Mouse (Mus musculus) liver (tissue): ENCODE measurements around the gene Cdk4.

ENCODE experiments used
- DNase-seq: peaks from one replicate; pipeline ENCODE4 v3.0.0-alpha.2; 2020; ENCODE audit warnings: mixed read lengths

Gene Cdk4

DNA sequence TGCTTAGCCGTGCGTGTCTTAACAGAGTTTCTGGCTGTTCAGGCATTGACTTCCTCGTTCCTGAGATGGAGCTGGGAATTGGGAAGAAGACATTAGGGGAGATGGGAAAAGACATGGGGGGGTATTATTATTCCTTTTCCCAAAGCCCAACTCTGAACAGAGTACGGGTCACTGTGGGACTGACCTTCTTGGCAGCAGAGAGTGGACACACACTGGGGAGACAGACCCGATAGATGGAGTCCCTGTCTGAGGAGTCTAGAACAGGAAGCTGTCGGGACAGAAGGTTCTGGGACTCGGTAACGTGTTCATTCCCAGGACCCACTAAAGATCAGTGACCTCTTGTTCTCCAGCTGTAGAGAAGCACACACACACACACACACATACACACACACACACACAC lies 12.3 kb downstream of the Cdk4 start:
- DNase-seq: no peak

DNA sequence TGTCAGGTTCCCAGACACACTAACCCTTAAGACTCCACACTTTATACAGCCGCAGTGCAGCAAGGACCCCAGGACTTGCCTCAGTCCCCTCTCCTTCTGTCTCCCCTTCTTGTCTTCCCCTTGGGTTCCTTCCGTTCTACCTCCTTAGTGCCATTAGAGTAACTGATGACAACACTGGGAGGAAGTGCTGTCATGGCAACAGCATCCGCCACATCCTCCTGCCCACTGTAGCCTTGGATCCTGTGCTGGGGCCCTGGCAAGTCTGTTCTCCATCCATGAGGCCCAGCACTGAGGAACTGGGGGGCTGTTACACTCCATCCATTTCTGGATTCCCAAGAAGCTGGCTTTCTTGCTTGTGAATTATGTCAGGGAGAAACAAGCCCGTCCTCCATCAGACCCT lies 12.7 kb downstream of the Cdk4 start:
- DNase-seq: no peak

DNA sequence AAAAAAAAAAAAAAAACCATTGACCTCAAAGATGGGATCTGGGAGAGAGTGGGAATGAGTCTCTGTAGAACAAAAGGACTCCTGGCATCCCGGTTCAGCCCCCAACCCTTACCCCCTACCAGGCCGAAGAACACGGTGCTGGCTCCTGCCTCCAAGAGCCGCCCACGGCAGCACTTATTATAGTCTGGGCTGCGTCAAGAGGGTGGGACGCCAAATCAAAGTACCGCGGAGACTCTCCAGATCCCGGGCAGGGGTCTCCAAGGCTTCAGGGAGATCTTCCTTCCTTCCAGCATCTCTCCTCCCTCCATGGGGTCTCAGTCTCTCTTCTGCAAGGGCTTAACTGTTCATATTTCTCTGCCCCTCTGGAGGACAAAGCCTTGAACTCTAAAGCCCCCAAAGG lies 14.2 kb downstream of the Cdk4 start:
- DNase-seq: no peak

DNA sequence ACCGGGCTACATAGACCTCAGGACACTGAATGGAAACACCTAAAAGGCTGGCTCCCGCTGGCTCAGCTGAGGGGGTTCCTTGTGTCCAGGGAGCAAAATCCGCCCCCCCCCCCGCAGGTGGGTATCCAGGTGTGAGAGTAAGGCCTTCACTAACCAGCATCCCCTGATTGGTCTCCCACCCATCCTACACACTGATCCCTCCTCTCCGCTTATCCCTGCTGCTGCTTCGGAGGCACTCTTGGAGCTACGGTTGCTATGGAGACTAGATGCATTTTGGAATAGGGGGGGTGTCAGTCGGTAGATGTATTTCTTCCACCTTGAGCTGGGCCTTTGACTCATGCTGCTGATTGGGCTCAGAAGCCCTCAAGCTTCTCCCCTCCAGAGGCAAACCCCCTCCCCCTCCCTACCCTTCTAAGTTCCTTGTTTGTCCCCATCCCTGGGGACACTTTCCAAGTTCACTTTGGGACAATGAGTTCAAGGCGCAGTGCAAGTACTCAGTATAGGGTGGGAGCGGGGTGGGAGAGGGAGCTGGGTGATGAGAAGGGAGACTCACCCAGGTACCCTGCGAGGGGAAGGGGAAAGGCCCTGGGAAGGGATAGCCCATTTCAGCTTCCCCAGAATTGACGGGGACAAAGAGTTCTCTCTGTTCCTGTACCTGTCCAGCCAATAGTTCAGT lies 14.8 kb downstream of the Cdk4 start:
- DNase-seq: no peak

DNA sequence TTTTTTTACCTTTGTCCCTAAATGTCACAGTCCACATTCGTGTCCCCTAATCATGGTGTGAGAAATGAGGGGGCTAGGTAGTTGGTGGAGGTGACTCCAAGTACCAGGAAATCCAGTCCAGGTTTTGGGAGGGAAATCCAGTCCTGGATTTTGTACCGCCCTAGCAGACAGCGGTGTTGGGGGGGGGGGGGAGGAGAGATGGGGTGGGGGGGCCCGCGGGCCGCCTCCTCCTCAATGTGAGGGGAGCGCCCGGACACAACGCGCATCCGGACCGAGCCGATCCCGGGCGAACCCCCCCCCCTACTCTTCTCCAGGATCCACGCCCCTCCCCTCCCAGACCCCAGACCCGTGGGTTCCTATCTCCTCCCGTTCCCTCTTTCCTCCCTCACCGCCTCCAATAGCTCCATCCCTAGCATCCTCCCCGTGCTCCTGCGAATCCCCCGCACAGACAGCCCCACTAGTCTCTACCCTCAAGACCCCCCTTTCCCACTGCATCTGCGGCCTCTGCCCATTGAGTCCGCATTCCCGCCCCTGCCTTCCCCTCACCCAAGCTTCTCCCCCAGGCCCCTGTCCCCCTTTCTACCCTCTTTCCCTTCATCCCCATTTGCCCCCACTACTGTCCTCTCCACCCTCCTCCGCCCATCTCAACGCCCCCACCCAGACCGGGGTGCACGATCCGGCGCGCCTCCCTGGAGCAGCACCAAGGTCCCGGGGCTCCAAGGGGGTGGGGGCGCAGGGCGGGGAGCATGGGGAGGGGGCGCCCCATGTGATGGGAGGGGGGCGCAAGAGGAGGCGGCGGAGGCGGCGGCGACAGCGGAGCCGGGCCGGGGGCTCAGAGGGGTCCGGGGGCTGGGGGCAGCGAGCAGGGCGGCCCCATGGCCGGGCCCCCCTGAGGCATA lies 15.6 kb downstream of the Cdk4 start:
- DNase-seq: peak; percentile 4

DNA sequence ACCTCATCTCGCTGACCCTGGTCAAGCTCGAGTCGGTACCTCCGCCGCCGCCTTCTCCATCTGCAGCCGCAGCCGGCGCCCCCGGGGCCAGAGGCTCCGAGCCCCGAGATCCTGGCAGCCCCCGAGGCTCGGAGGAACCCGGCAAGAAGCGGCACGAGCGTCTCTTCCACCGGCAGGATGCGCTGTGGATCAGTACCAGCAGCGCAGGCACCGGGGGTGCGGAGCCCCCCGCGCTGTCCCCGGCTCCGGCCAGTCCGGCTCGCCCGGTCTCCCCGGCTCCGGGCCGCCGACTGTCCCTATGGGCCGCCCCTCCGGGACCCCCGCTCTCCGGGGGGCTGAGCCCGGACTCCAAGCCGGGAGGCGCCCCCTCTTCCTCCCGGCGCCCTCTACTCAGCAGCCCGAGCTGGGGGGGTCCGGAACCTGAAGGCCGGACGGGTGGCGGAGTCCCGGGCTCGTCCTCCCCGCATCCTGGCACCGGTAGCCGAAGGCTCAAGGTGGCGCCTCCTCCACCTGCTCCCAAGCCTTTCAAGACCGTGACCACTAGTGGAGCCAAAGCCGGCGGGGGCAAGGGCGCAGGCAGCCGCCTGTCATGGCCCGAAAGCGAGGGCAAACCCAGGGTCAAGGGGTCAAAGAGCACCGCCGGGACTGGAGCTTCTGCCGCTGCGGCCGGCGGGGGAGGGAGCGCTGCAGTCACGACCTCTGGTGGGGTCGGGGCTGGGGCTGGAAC lies 16.5 kb downstream of the Cdk4 start:
- DNase-seq: peak; percentile 27

DNA sequence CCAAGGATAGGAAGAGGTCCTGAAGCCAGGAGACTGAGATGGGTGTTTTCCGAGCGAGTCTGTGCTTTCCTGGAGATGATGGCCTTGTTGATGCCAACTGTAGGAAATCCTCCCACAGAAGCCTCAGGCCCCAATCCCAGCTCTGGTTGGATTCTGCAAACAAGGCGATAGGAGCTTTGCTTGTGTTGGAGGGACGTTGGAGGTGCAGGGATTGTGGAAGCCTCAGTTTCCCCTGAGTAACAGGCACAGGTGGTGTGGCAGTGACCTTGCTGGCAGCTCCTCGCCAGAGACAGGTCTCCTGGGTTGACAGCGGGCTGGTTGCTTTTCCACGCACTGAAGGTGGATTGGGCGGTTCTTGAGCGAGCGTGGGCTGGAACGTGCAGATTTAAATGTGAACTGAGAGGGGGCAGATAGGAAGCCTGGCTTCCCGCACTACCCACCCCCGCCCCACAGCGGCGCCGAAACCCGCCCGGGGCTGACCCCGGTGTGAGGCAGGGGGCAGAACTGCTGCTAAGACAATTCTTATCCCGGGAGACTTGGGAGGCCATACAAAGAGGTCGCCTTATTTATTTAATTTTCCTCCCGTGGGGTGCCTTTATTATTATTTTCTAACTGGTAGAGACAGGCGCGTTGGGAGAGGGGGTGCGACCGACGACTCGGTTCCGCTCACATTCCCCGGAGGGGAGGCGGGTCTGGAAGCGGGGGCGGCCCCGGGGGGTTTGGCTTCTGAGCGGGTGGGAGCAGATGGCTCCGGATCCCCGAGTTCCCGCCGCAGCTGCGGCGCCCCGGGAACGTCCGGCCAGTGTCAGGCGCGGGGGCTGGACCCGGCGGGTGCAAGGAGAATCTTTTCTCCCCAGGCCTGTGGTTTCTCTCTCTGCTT lies 17.8 kb downstream of the Cdk4 start:
- DNase-seq: no peak

DNA sequence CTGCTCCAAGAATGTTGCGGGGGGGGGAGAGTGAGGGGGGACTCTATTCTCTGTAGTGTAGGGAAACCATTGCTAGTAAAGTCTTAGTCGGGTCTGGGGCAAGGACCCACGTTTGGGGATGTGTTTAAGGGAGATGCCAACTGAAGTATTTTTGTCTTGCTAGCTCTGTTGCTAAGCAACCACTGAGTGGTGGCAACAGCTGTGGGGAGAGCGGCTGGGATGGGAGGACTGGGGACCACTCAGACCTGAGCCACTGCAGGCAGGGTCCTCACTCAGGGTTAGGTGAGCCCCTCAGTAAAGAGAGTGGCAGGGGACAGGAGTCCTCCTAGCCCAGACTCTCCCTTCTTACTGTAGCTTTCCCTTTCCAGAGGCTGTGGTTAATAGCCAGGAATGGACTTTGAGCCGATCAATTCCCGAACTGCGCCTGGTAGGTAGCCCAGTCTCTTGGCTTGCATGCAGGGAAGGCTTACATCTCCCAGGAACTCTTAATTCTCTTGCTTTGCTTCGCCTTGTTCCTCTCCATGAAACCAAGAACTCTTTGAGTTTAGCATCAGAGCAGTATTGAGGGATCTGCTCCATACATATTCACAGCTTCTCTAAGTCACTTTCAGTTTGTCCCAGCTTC lies 18.8 kb downstream of the Cdk4 start:
- no peak for DNase-seq

DNA sequence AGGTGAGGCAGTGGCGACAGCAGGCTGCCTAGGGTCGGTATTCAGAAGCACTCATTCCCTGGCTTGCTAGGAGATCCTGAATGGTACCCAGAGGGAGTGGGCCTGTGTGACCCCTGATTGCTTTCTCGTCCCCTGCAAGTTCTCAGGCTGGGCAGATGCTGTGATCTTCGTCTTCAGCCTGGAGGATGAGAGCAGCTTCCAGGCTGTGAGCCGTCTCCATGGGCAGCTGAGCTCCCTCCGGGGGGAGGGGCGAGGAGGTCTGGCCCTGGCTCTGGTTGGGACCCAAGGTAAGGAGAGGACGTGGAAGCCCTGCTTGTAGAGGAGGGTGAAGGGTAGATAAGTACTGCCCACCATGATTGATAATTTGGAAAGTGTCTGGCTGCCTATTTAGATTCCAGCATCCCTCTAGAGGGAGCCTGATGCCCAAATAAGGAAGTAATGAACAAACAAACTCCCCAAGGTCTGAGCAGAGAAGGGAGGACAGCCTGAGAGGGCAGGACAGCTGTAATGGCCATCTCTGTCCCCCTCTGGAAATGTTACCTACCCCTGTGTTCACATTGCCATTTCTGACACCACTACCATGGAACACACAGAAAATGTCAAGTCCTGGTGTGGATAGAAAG lies 20.1 kb downstream of the Cdk4 start:
- DNase-seq: no peak

DNA sequence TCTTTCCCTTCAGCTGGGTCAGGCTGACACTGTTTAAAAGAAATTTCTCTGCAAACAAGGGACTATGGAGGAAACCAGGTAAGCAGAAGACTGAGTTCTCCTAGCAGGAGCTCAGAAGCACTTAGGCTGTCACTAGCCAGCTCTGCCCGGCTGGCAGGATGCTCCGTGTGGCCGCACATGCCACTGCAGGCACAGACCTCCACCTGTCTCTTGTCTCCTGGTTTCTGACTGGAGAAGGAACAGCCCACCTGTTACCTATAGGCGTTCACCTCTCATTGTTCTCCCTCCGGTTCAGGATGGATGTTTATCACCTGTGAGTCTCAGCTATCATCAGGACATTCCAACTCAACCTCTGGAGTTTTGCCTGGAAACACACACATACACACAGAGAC lies 20.6 kb downstream of the Cdk4 start:
- DNase-seq: no peak

DNA sequence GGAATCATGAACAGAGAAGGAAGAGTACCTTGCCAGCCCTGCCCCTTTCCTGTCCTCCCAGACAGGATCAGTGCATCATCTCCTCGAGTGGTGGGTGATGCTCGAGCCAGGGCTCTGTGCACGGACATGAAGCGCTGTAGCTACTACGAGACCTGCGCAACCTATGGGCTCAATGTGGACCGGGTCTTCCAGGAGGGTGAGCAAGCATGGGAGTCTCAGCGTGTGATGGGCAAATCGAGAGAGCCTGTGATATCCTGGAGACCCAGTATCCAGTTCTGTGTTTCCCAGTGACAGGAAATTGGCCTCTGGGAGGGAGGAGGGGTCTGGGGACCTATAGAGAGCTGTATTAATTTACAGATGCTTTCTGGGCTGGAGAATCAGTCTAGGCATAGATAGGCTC lies 21.7 kb downstream of the Cdk4 start:
- no peak for DNase-seq

DNA sequence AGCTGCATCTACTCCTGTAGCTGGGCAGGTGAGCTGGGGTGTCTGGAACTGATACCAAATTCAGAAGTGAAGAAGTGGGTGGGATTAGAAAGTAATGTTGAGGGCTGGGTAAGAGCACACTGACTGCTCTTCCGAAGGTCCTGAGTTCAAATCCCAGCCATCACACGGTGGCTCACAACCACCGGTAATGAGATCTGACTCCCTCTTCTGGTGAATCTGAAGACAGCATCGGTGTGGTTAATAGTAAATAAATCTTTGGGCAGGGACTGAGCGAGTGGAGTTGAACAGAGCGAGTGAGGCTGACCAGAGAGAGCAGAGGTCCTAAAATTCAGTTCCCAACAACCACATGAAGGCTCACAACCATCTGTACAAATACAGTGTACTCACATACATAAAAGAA lies 22.3 kb downstream of the Cdk4 start:
- no peak for DNase-seq

DNA sequence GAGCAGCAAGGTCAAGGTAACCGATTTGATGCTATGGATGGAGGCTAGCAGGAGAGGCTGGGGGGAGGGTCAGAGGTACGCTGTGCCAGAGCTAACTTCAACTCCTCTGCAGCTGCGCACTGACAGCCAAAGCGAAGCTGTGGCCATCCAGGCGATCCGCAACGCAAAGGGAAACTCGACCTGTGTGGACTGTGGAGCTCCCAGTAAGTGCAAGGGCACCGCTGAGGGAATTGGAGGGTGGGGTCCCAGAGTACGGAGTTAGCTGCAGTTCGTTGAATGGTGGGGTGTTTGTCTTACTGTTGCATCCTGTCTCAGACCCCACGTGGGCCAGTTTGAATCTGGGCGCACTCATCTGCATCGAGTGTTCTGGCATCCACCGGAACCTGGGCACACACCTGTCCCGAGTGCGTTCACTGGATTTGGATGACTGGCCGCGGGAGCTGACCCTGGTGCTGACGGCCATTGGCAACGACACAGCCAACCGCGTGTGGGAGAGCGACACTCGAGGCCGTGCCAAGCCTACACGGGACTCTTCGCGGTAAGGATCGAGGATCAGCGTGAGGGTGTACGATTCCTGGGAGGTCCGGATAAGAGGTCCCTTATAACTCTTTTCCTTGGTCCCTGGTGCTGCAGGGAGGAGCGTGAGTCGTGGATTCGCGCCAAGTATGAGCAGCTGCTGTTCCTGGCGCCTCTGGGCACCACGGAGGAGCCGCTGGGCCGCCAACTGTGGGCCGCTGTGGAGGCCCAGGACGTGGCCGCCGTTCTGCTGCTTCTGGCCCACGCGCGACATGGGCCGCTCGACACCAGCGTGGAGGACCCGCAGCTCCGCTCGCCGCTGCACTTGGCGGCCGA lies 27.5 kb downstream of the Cdk4 start:
- DNase-seq: no peak

DNA sequence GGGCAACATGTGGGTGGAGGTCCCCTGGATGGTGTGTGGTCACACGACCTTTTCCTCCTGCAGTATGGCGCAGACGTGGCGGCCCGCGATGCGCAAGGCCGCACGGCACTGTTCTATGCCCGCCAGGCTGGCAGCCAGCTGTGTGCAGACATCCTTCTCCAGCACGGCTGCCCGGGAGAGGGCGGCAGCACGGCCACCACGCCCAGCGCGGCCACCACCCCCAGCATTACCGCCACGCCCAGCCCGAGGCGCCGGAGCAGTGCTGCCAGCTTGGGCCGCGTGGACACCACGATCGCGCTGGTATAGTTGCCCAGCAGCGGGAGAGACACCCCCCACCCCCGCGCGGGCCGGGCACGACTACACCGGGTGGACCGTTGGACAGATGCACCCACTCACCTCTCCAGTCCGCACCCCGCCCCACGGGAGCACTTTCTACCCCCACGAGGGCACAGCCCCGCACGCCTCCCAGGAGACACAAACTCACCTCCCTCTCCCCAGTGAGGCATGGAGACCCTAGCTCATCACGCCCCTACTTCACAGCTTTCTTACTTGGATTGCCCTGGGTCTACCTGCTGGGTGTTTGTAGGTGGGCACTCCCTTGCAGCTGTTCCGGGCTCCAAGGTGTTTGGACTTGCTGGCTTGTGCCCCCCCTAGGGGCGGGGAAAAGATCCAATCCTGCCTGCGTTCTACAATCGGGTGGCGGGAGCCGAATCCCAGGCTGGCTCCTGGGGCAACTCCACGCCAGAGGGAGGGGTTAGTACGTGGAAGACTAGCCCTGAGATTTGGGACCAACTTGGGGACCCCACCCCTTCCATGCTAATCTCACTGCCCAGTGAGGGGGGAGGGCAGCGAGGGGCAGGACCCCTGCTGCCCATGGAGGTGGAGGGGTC lies 28.4 kb downstream of the Cdk4 start:
- DNase-seq: peak; percentile 59

DNA sequence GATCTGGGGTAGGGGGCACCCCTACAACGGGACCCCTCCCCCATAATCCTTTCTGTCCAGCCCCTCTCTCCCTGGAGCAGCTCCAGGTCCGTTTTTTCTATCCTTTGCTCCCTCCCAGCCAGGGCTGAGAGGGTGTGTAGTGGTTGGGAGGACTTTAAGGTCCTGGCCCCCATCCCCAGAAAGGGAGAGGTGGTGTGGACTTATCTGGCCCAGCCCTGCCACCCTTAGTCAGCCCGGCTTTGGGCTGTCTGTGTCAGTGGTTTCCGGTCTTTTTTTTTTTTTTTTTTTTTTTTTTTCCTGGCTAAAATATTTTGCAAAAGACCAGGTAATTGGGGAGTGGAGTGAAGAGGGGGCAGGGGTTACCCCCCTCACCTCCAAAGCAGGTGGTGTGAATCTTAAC lies 29.4 kb downstream of the Cdk4 start:
- no peak for DNase-seq

DNA sequence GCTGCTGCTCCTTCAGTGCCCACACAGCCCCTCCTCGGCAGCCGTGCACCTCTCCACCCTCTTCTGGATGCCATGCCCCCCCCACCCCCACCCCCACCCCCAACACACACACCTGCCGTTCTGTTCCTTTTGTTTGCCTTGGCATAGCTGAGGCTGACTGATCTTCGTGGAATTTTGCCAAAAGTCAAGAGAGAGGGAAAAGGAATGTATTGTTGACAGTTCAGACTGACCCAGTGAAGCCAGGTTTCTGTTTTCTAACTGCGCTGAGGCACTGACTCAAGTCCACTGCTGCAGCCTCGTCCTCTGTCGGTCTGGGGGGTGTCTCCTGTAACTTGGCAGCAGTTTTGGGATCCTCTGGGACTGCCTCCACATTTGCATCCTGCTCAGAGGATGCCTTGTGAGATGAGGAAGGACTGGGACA lies 31.1 kb downstream of the Cdk4 start:
- DNase-seq: no peak

DNA sequence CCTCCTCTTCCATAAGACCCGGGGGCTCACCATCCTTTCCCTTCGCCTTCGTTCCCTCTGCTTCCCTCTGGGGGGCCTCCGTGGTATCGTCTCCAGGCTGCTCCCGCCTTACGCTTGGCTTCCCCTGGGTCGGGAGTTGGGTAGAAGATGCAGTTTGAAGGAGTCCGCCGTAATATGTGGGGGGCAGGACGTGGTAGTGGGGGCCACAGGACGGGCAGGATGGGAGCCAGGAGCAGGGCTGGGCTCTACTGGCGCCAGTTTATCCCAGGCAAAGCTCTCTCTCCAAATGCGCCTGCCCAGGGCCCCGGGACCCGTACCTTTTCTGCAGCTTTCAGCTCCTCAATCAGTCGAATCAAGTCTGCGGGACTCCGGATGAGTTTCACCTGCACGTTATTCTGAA lies 35.2 kb downstream of the Cdk4 start:
- DNase-seq: no peak

DNA sequence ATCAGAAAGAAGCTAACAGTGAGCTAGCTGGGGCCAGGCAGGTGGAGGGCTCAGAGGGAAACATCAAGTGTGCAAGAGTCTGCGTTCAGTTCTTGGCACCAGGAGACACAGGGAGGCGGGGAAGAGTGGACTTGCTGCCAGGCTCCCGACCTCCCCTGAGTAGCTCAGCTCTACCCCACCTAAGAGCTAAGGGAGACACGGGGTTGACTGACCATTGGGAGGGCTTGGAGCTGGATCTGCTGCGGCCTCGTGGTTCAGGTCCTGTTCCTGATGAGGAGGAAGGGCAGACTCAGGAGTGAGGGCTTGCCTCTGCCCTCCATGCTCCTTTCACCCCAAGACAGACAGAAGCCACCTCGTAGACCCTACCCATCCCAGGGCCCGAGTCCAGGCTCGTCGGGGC lies 35.9 kb downstream of the Cdk4 start:
- no peak for DNase-seq

DNA sequence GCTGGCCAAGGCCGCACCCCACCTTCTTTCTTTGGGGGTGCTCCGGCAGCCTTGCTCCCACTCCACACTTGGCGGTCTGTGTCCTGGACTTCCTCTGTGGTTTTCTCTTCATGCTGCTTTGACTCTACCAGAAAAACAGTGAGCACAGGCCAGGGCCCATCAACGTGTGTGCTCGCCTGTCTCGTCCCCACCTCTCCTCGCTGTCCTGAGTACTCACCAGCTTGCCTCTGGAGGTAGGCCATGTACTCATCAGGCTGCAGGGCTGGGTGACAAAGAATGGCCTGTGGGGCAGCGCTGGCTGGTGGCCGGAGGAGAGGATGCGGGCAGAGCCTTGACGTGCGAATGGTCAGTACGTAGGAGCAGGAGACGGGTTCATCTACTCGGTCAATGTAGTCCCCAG lies 36.5 kb downstream of the Cdk4 start:
- DNase-seq: no peak

DNA sequence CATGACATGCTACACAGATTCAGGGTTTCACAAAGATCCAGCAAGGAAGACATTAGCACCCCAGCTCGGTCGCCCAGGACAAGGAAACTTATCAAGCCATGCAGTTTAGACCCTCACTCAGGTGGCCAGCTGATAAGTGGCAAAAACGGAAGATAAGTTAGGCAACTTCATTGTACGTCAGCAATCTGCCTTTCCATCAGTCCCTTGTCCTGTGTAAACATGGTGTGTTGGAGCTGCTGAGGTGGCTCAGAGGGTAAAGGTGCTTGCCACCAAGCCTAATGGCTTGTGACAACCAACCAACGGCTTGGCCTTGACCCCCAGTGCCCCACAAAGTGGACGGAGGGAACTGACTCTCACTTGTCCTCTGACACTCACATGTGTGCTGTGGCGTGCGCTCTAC lies 37.1 kb downstream of the Cdk4 start:
- peak; percentile 26 for DNase-seq
